Mouse (Mus musculus) intestine, embryonic 14.5 days (tissue): ENCODE results near the gene Mst1. TPM values are rescaled to one million over a fixed set of nuclear protein-coding genes. Genes with fewer than 3 reads are reported as not detected.

Experiments
- ATAC-seq: fragments of 200-750 bp; cut with Nextera tagmentation; replicated peaks from 2 replicates; pipeline ENCODE4 v1.8.0; 2017; ENCODE audit warnings: low read depth, moderate number of reproducible peaks, moderate TSS enrichment, moderate library complexity; ENCODE audit not compliant: low FRiP score, low TSS enrichment
- DNase-seq: peaks from one replicate; pipeline ENCODE4 v3.0.0-alpha.2; 2018; ENCODE audit warnings: low spot score
- H3K27ac ChIP-seq: fragments of 300-500 bp; sonication (generic); 2 replicates; pipeline ENCODE4 v1.5.1; 2014; ENCODE audit warnings: low read depth, mild to moderate bottlenecking, control low read depth
- H3K27me3 ChIP-seq: fragments of 300-500 bp; sonication (generic); replicated peaks from 2 replicates; pipeline ENCODE4 v1.6.1; 2014; ENCODE audit warnings: low read length, control low read depth; ENCODE audit not compliant: control insufficient read depth, insufficient read depth
- H3K36me3 ChIP-seq: fragments of 300-500 bp; sonication (generic); 2 replicates; pipeline ENCODE4 v1.6.1; 2014; ENCODE audit warnings: low read length, control low read depth; ENCODE audit not compliant: control insufficient read depth, insufficient read depth
- H3K4me1 ChIP-seq: fragments of 300-500 bp; sonication (generic); replicated peaks from 2 replicates; pipeline ENCODE4 v1.6.1; 2014; ENCODE audit warnings: low read length, control low read depth, mixed read lengths; ENCODE audit not compliant: control insufficient read depth, insufficient read depth
- H3K4me2 ChIP-seq: fragments of 300-500 bp; sonication (generic); 2 replicates; pipeline ENCODE4 v1.6.1; 2014; ENCODE audit warnings: low read length
- H3K4me3 ChIP-seq: fragments of 300-500 bp; sonication (generic); 2 replicates; pipeline ENCODE4 v1.5.1; 2014; ENCODE audit warnings: low read depth, low read length, control low read depth, mixed read lengths
- H3K9ac ChIP-seq: fragments of 300-500 bp; sonication (generic); 2 replicates; pipeline ENCODE4 v1.6.1; 2014; ENCODE audit warnings: mild to moderate bottlenecking, low read length
- H3K9me3 ChIP-seq: fragments of 300-500 bp; sonication (generic); 2 replicates; pipeline ENCODE4 v1.6.1; 2016; ENCODE audit warnings: low read length, control low read depth; ENCODE audit not compliant: control insufficient read depth
- WGBS: fragments of 180-500 bp; shearing (Covaris S2); extraction: QIAGEN DNeasy Blood & Tissue Kit; methylation state at CpG from one replicate; pipeline ENCODE4 v1.1.7; 2014; 5-methylcytosine and 5-hydroxymethylcytosine counted together
- polyA plus RNA-seq: library from polyadenylated mRNA; unstranded; fragments of >200 nt; fragmentation: Nextera tagmentation; extraction: Ambion mirVana; gene quantifications from 2 replicates; pipeline ENCODE4 v1.2.1, GENCODE M21; 2014

Mst1 gene
- polyA plus RNA-seq, 1 experiment from 2014 or later: 0.78 TPM

DNA sequence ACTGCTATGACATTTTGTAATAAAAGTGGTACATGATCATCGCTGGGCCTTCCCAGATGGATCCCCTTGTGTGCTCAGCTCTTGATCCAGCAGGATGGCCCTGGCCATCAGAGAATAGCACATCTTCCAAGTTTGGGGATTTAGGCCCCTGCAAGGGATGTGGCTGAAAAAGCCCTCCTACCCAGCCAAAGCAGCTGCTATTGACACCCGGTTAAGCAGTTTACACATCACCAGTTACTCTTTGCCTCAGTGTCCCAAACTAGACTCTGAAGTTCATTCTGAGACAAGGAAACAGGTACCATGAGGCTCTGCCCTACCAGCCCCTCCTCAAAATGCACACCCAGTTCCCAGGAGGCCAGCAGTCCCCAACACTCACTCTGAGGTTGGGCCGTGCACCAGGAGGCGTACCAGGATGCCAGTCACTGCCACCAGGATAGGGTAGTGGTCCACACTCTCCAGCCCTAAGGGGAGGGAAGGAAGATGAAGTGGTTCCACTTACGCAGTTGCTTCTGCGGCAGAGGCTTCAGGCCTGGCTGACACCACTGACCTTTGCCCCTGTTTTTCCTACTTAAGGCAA is 24.5 kb upstream of the Mst1 start:
- peaks cover 58% of the 10 kb centered on the region for H3K36me3 ChIP-seq
- H3K4me1 ChIP-seq: 0 out of 2 replicates have a peak, but pooled peaks cover 5% of the 10 kb centered on the region
- no peaks in the 10 kb centered on the region for H3K9me3 ChIP-seq
- 82% methylated on average over 6 of the region's 6 CpGs for WGBS
- H3K27me3 ChIP-seq: no peaks in the 10 kb centered on the region
- H3K4me2 ChIP-seq: no peak overlapping the region
- no peak overlapping the region for H3K4me3 ChIP-seq
- DNase-seq (no peak), ATAC-seq (no peak)
- no peak overlapping the region for H3K9ac ChIP-seq
- no peak overlapping the region for H3K27ac ChIP-seq

DNA sequence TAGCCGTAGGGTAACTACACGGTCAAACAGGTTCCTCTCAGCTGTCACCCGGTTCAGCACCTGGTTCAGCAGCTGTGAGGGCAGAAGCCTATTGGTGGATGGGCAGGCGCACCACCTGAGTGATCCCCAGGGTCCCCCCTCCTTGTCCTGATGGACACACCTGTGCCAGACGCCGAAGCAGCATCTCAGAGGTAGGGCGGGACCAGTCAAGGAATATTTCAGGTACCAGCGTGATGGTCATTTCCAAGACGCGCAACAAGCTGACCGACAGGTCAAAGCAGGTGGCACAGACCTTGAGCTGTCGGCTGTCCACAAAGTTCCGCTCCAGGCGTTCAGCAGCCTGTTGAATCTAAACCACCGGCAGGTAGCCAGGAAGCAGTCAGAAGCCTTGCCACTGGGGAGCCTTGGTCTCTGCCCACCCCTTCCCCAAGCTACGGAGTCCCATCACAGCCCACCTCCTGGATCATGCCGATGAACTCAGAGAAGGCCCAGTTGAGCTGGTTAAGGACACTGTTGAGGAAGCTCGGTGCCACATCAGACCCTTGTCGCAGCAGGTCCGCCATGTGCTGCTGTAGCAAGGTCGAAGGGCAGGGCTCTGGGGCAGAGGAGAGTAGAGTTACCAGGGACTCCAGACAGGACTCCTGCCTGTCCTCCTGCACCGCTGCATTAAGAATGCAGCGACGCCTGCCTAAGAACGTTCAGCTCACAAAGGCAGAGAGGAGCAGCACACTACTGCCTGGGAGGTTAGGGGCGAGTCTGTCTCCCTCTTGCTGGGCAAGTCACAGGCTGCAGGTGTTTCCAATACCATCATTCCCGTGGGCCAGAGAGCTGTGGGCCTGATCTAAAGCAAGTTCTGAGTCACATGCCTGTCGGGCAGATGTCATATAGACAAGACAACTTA is 23.6 kb upstream of the Mst1 start:
- H3K9ac ChIP-seq: no peak overlapping the region
- H3K27me3 ChIP-seq: no peaks in the 10 kb centered on the region
- no peak overlapping the region for H3K27ac ChIP-seq
- no peak for DNase-seq
- 84% methylated on average over 28 of the region's 28 CpGs for WGBS
- 0 out of 2 replicates have a peak, but pooled peaks cover 5% of the 10 kb centered on the region for H3K4me1 ChIP-seq
- no peaks in the 10 kb centered on the region for H3K9me3 ChIP-seq
- no peak overlapping the region for H3K4me3 ChIP-seq
- no peak for ATAC-seq
- no peak overlapping the region for H3K4me2 ChIP-seq
- H3K36me3 ChIP-seq: peaks cover 50% of the 10 kb centered on the region

DNA sequence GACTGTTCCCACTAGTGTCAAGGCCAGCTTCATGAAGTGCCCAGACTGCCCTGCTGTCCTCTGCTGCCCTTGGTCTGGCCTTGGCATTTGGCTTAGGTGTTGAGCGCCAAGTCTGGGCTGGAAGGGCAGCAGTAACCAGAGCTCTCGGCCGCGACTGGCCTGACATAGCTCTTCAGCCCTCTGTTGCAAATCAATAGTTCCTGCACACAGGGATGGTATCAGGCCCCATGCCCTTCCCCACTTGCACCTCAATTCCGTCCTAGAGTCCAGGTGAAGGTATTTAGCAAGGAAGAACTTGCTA is 23.0 kb upstream of the Mst1 start:
- DNase-seq: no peak

DNA sequence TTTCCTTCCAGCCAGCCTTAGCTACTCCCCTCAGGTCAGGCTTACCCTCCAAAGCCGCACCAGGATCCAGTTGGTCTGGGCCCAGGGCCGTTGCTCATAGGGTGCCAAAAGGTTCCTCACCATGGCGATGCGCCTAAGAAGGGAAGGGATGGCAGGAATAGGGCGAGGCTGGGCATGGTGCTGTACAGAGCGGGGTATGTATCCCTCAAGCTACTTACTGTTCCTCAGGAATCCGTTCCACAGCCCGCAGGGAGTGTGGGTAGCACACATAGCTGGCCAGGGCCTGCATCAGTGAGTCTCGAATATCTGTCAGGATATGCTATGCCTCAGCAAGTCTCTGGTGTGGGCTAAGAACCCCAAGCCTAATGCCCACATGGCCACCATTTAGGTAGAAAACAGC is 21.9 kb upstream of the Mst1 start:
- no peak overlapping the region for H3K27ac ChIP-seq
- WGBS: 93% methylated on average over 9 of the region's 9 CpGs
- no peak overlapping the region for H3K4me2 ChIP-seq
- H3K27me3 ChIP-seq: no peaks in the 10 kb centered on the region
- H3K9ac ChIP-seq: no peak overlapping the region
- H3K9me3 ChIP-seq: no peaks in the 10 kb centered on the region
- H3K36me3 ChIP-seq: peaks cover 55% of the 10 kb centered on the region
- ATAC-seq (no peak), DNase-seq (no peak)
- 0 out of 2 replicates have a peak, but pooled peaks cover 1% of the 10 kb centered on the region for H3K4me1 ChIP-seq
- no peak overlapping the region for H3K4me3 ChIP-seq

More for the DNA sequence above, 23.0 kb upstream of the Mst1 start:
- Histone ChIP-seq H3K9me3 (no peaks in the 10 kb centered on the region), H3K27ac (no peak overlapping the region), H3K4me2 (no peak overlapping the region), H3K9ac (no peak overlapping the region), H3K27me3 (no peaks in the 10 kb centered on the region), H3K36me3 (peaks cover 46% of the 10 kb centered on the region), H3K4me1 (0 out of 2 replicates have a peak, but pooled peaks cover 5% of the 10 kb centered on the region), H3K4me3 (no peak overlapping the region)
- no peak for ATAC-seq
- 91% methylated on average over 5 of the region's 5 CpGs for WGBS

DNA sequence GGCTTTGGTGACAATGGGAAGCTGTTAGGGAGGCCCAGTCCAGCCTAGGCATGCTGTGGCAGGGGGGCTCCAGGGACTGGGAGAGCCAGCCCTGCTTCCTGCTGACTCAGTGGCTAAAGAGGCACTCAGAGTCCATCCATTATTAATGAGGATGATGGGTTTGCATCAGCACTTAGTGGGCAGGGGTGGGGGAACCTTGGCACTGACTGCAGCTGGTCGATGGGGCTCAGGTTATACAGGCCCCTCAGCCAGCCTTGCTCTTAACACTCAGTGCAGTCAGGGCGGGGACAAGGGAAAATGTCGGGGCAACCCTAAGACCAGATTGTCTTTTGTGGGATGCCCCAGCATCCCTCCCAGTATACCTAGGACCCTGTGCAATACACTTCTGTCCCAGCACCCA is 18.1 kb upstream of the Mst1 start:
- Histone ChIP-seq H3K9ac (no peak overlapping the region), H3K9me3 (no peaks in the 10 kb centered on the region), H3K36me3 (peaks cover 36% of the 10 kb centered on the region), H3K4me3 (no peak overlapping the region), H3K27ac (no peak overlapping the region), H3K4me1 (no peaks in the 10 kb centered on the region), H3K4me2 (no peak overlapping the region), H3K27me3 (no peaks in the 10 kb centered on the region)
- DNase-seq (no peak), ATAC-seq (no peak; the same call in 1 of the 2 replicates)
- 87% methylated on average over 3 of the region's 3 CpGs for WGBS

DNA sequence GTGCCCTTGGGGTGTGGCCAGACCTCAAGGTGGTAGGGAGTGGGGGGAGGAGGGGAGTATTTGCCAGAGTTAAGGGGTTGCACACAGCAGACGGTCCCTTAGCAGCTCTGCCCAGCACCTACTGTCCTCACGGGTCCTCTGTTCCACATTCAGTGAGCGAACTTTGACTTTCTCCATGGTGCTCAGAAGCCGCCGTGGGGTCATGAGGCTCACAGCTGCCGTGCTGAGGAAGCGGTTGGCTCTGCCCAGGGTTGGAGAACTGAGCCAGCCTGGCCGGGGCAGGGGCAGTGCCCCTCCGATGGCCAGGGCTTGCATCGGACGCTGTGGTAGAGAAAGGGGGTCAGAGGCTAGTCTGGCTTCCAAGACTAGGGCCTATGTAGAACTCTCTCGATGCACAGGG is 16.9 kb upstream of the Mst1 start:
- ATAC-seq: no peak
- H3K4me3 ChIP-seq: no peak overlapping the region
- no peak for DNase-seq
- H3K36me3 ChIP-seq: peaks cover 36% of the 10 kb centered on the region
- no peak overlapping the region for H3K4me2 ChIP-seq
- no peaks in the 10 kb centered on the region for H3K4me1 ChIP-seq
- H3K27ac ChIP-seq: no peak overlapping the region
- no peak overlapping the region for H3K9ac ChIP-seq
- H3K9me3 ChIP-seq: no peaks in the 10 kb centered on the region
- no peaks in the 10 kb centered on the region for H3K27me3 ChIP-seq
- 85% methylated on average over 12 of the region's 12 CpGs for WGBS

DNA sequence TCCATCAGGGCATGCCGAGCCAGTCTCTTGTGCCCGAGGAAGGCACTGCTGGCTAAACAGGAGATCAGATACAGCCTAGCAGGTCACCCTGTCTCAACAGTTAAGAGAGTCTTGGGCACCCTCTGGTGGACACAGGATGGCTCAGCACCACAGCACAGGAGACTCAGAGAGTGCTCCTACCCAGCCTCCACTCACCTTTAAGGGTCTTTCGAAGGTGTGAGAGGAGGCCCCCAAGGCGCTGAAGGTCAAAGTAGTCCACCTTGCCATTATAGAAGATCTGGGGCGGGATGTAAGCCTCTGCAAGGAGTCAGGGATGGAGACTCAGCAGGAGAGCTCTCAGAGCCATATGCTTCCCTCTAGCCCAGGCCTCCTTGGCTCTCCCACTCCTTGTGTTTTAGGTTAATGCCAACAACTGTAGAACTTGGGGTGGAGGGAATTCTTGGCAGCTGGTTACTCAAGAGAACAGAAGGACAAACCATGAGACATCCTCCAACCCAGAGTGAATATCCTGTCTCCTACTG is 14.7 kb upstream of the Mst1 start:
- no peak overlapping the region for H3K4me3 ChIP-seq
- H3K4me1 ChIP-seq: no peaks in the 10 kb centered on the region
- no peak overlapping the region for H3K27ac ChIP-seq
- peak; percentile 73 for DNase-seq
- H3K36me3 ChIP-seq: peaks cover 29% of the 10 kb centered on the region
- ATAC-seq: no peak
- H3K9me3 ChIP-seq: no peaks in the 10 kb centered on the region
- H3K27me3 ChIP-seq: no peaks in the 10 kb centered on the region
- H3K9ac ChIP-seq: no peak overlapping the region
- WGBS: 49% methylated on average over 5 of the region's 5 CpGs
- no peak overlapping the region for H3K4me2 ChIP-seq

DNA sequence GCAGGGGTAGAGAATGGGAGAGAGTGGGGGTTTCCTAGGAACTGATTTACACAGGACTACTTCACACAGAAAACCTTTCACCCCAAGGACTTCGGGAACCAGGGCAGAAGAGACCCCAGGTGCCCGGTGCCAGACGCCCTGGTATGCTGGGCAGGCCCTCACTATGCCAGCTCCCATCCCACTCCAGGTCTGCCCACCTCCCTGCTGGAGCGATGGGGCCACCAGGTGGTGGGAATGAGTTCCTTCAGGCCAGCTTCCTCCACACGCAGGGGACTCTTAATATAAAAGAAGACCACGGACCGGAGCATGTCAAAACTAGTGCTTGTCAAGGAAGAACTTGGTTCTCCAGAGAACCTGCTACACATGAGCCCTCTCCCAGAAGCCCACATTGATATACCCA is 13.0 kb upstream of the Mst1 start:
- Histone ChIP-seq H3K4me2 (no peak overlapping the region), H3K9ac (no peak overlapping the region), H3K9me3 (no peaks in the 10 kb centered on the region), H3K36me3 (peaks cover 38% of the 10 kb centered on the region), H3K4me1 (no peaks in the 10 kb centered on the region), H3K27ac (no peak overlapping the region), H3K27me3 (no peaks in the 10 kb centered on the region), H3K4me3 (no peak overlapping the region)
- ATAC-seq (no peak), DNase-seq (no peak)
- WGBS: 83% methylated on average over 7 of the region's 7 CpGs
